Mouse (Mus musculus) ovary, adult 2 months (tissue): ENCODE data around the gene Gria2. TPM values are rescaled to one million over a fixed set of nuclear protein-coding genes. Genes with fewer than 3 reads are reported as not detected.

Source experiments
- polyA plus RNA-seq: library from polyadenylated mRNA; depleted of rRNA; stranded (reverse); fragments of >200 nt; gene quantifications from 2 replicates; pipeline ENCODE4 v1.2.3, GENCODE M21; 2012; rRNA removed

The Gria2 gene
- polyA plus RNA-seq: 0.25 and 0.28 TPM in 2 replicates

DNA sequence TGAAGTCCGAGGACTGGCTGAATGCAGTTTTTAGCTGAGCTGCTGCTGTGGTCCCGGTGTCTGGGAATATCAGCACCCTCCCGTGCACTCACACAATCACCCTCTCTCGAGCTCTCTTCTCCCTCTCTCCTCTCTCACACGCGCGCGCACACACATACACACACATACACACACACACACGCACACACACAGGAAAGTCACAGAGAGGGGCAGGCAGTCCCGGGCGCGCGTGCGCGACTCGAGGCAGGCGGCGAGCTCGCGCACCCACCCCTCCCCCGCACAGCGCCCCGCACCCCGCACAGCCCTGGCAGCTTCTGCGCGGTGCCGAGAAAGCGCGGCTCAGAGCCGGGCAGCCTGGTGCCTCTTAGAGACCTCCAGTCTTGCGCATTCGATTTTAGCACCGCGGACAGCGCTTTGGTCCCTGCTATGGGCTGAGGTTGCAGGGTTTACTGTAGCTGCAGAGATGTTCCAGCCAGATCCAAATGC lies at the start of gene Gria2:
Gene Gria2 (minus strand): TSS at position 240 of the 486 bp plus-strand sequence.

Other genes with a start within 250 kb of the Gria2 start
- gene Glrb, start 110.8 kb upstream of the Gria2 start, polyA plus RNA-seq: 1.3 and 1.7 TPM in 2 replicates
- 13.1 and 15.7 TPM in 2 replicates for gene Pdgfc, start 233.6 kb upstream of the Gria2 start, polyA plus RNA-seq